Mouse (Mus musculus) megakaryocyte-erythroid progenitor cell, adult 5 weeks (primary cell): ENCODE data around the gene Npsr1. TPM values are rescaled to one million over a fixed set of nuclear protein-coding genes. Genes with fewer than 3 reads are reported as not detected.

ENCODE experiments used
- polyA plus RNA-seq: library from polyadenylated mRNA; stranded (reverse); fragments of >175 nt; gene quantifications from 2 replicates; pipeline ENCODE4 v1.2.3, GENCODE M21; 2012

The Npsr1 gene
- polyA plus RNA-seq: not detected in 2 replicates

GRCm38 (mm10) chr9:24097696-24098095, at the start of gene Npsr1:
Gene Npsr1 (plus strand): TSS chr9:24097996.

